Mouse (Mus musculus): ENCODE measurements around the gene Kcnk16. TPM values are rescaled to one million over a fixed set of nuclear protein-coding genes. Genes with fewer than 3 reads are reported as not detected.

The Kcnk16 gene
- total and polyA plus RNA-seq, 2 experiments: not detected

DNA sequence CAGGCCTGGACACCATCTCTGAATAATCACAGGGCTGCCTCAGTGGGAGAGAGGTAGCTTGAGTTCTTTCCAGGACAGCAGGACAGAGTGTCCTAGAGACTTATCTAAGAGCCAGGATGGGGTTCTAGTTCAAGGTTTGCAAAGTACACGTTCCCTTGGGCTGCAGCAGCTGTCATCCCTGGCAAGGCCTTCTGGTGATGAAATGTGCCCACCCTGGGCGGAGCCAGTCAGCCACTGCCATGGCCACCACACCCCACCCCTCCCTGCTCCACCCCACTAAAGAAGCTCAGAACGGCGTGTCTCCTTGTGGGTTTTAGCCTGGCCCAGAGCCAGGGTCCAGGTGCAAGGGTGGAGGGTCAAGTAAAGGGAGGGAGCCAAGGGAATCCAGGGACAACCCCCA, 40.7 kb downstream of the Kcnk16 start:
- no peaks in the 10 kb centered on the region for H3K36me3 ChIP-seq (ENCODE audit: control insufficient read depth, insufficient read depth, low read length)
- H3K4me3 ChIP-seq (ENCODE audit: insufficient read depth, low read depth, low read length): no peak overlapping the region
- 24% methylated on average over 4 of the region's 4 CpGs for WGBS
- TF ChIP-seq CTCF (IDR thresholded peaks at IDR 0.05; ENCODE audit: low read depth, low read length) (no peak), POLR2A (IDR thresholded peaks at IDR 0.05; ENCODE audit: extremely low read depth, insufficient read depth, low read length) (no peak)
- no peaks in the 10 kb centered on the region for H3K79me2 ChIP-seq (ENCODE audit: control insufficient read depth, insufficient read depth, low read length)
- peak overlapping the region; percentile 60; the same call in 1 of the 2 replicates for H3K9ac ChIP-seq (ENCODE audit: low read depth, low read length)
- H3K27me3 ChIP-seq (ENCODE audit: control insufficient read depth, insufficient read depth, low read length): no peaks in the 10 kb centered on the region
- peak overlapping the region; percentile 96 for H3K27ac ChIP-seq (replicated peaks; ENCODE audit: insufficient read depth, low read depth, low read length)
- peaks cover 53% of the 10 kb centered on the region for H3K4me1 ChIP-seq (ENCODE audit: control insufficient read depth, insufficient read depth, low read length)
- DNase-seq (ENCODE audit: extremely low read depth, low read depth, low spot score): peak; percentile 93

DNA sequence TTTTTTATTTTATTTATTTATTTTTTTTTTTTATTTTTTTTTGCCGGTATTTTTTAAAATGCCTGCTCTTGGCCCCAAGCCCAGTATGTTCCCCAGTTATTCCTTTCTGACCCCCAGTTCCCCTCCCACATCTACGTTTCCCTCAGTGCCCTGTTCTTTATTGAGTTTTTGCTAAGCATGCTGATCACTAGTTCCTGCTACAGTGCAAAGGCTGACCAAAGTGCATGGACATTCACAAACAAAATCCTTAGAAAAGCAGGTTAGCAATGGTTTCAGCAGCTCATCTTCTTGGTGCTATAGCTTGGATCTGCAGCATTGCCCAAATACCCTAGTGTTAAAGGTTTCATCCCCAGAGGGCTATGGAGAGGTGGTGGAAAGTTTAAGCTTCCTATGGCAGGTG, 42.0 kb downstream of the Kcnk16 start:
- Histone ChIP-seq H3K27ac (replicated peaks; ENCODE audit: insufficient read depth, low read depth, low read length) (peak overlapping the region; percentile 95), H3K4me3 (ENCODE audit: insufficient read depth, low read depth, low read length) (no peak overlapping the region), H3K36me3 (ENCODE audit: control insufficient read depth, insufficient read depth, low read length) (no peaks in the 10 kb centered on the region), H3K79me2 (ENCODE audit: control insufficient read depth, insufficient read depth, low read length) (no peaks in the 10 kb centered on the region), H3K9ac (ENCODE audit: low read depth, low read length) (no peak overlapping the region; the same call in 1 of the 2 replicates), H3K4me1 (ENCODE audit: control insufficient read depth, insufficient read depth, low read length) (peaks cover 53% of the 10 kb centered on the region), H3K27me3 (ENCODE audit: control insufficient read depth, insufficient read depth, low read length) (no peaks in the 10 kb centered on the region)
- no peak for TF ChIP-seq POLR2A (IDR thresholded peaks at IDR 0.05; ENCODE audit: extremely low read depth, insufficient read depth, low read length)
- TF ChIP-seq CTCF (IDR thresholded peaks at IDR 0.05; ENCODE audit: low read depth, low read length): no peak
- DNase-seq (ENCODE audit: extremely low read depth, low read depth, low spot score): peak; percentile 71
- 11% methylated on average over 2 of the region's 2 CpGs for WGBS

DNA sequence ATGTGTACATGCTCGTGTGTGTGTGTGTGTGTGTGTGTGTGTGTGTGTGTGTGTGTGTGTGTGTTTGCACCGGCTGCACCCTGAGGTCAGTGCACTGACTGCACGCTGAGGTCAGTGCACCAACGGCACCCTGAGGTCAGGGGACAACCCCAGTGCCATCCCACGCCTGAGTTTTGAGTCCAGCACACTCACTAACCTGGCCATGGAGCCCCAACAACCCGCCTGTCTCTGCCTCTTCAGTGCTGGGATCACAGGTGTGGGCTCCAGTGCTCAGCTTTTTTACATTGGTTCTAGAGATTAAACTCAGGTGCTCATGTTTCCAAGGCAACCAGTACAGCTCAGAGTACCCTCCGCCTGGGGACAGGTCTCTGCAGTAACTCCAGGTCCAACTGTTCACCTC, 42.5 kb downstream of the Kcnk16 start:
- peak; percentile 92 for DNase-seq (ENCODE audit: extremely low read depth, low read depth, low spot score)
- peak overlapping the region; percentile 95 for H3K27ac ChIP-seq (replicated peaks; ENCODE audit: insufficient read depth, low read depth, low read length)
- WGBS: 8% methylated on average over 7 of the region's 7 CpGs
- H3K4me1 ChIP-seq (ENCODE audit: control insufficient read depth, insufficient read depth, low read length): peaks cover 52% of the 10 kb centered on the region
- H3K36me3 ChIP-seq (ENCODE audit: control insufficient read depth, insufficient read depth, low read length): no peaks in the 10 kb centered on the region
- TF ChIP-seq POLR2A (IDR thresholded peaks at IDR 0.05; ENCODE audit: extremely low read depth, insufficient read depth, low read length) (no peak), CTCF (IDR thresholded peaks at IDR 0.05; ENCODE audit: low read depth, low read length) (no peak)
- H3K27me3 ChIP-seq (ENCODE audit: control insufficient read depth, insufficient read depth, low read length): no peaks in the 10 kb centered on the region
- H3K9ac ChIP-seq (ENCODE audit: low read depth, low read length): peak overlapping the region; percentile 43
- H3K79me2 ChIP-seq (ENCODE audit: control insufficient read depth, insufficient read depth, low read length): no peaks in the 10 kb centered on the region
- no peak overlapping the region for H3K4me3 ChIP-seq (ENCODE audit: insufficient read depth, low read depth, low read length)

DNA sequence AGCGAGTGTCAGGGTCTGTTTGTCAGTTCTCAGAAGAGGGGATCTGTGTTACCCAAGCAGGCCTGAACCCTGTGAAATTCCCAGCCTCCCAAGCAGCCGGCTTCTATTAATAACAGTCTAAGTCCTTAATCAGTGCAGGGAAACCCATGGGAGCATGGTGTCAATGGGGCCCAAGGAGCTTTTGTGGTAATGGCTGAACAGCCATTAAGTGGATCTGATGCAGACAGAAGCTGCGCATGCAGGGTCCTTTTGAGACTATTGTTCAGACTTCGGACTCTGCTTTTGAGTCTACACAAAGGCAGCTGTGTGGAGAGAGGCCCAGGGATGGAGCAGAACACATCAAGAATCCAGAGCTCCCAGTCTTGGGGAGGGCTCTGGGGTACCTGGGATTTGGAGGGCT, 43.5 kb downstream of the Kcnk16 start:
- Histone ChIP-seq H3K27me3 (ENCODE audit: control insufficient read depth, insufficient read depth, low read length) (no peaks in the 10 kb centered on the region), H3K79me2 (ENCODE audit: control insufficient read depth, insufficient read depth, low read length) (no peaks in the 10 kb centered on the region), H3K4me3 (ENCODE audit: insufficient read depth, low read depth, low read length) (no peak overlapping the region), H3K4me1 (ENCODE audit: control insufficient read depth, insufficient read depth, low read length) (peaks cover 47% of the 10 kb centered on the region), H3K9ac (ENCODE audit: low read depth, low read length) (peak overlapping the region; percentile 6; the same call in 1 of the 2 replicates), H3K36me3 (ENCODE audit: control insufficient read depth, insufficient read depth, low read length) (no peaks in the 10 kb centered on the region), H3K27ac (replicated peaks; ENCODE audit: insufficient read depth, low read depth, low read length) (peak overlapping the region; percentile 91)
- DNase-seq (ENCODE audit: extremely low read depth, low read depth, low spot score): no peak
- no peak for TF ChIP-seq CTCF (IDR thresholded peaks at IDR 0.05; ENCODE audit: low read depth, low read length)
- no peak for TF ChIP-seq POLR2A (IDR thresholded peaks at IDR 0.05; ENCODE audit: extremely low read depth, insufficient read depth, low read length)
- WGBS: 94% methylated on average over 4 of the region's 4 CpGs

DNA sequence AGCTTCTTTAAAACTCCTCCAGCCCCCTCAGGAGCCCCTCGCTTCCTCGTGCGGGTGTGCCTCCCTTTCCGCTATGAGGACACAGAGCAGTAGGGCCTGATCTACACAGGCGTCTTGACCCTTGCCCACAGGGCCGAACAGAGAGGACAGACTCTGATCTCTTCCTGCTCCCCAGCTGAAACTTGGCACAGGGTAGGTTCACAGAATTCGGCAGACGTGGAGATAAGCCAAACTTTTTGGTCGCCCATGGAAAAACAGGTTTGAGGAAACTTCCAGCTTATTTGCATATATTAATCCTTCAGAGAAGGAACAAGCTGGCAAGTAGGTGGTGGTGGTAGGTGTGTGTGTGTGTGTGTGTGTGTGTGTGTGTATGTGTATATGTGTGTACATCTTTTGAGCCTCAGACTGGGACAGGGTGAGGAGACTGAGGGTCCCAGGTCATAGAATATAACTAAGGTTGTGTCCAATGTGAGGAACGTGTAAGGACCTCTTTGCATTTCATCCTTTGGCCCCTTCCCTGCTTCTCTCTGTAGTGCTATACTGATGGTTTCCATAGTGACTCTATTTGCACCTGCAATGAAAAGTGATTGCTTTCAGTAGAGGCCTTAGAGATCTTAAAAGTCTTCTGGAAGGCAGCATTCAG, 44.3 kb downstream of the Kcnk16 start:
- peak overlapping the region; percentile 23; the same call in 1 of the 2 replicates for H3K4me3 ChIP-seq (ENCODE audit: insufficient read depth, low read depth, low read length)
- H3K27ac ChIP-seq (replicated peaks; ENCODE audit: insufficient read depth, low read depth, low read length): peak overlapping the region; percentile 100
- no peaks in the 10 kb centered on the region for H3K27me3 ChIP-seq (ENCODE audit: control insufficient read depth, insufficient read depth, low read length)
- no peaks in the 10 kb centered on the region for H3K79me2 ChIP-seq (ENCODE audit: control insufficient read depth, insufficient read depth, low read length)
- peaks cover 44% of the 10 kb centered on the region for H3K4me1 ChIP-seq (ENCODE audit: control insufficient read depth, insufficient read depth, low read length)
- TF ChIP-seq CTCF (IDR thresholded peaks at IDR 0.05; ENCODE audit: low read depth, low read length) (no peak), POLR2A (IDR thresholded peaks at IDR 0.05; ENCODE audit: extremely low read depth, insufficient read depth, low read length) (no peak)
- 14% methylated on average over 10 of the region's 10 CpGs for WGBS
- no peaks in the 10 kb centered on the region for H3K36me3 ChIP-seq (ENCODE audit: control insufficient read depth, insufficient read depth, low read length)
- peak; percentile 92 for DNase-seq (ENCODE audit: extremely low read depth, low read depth, low spot score)
- H3K9ac ChIP-seq (ENCODE audit: low read depth, low read length): peak overlapping the region; percentile 80

DNA sequence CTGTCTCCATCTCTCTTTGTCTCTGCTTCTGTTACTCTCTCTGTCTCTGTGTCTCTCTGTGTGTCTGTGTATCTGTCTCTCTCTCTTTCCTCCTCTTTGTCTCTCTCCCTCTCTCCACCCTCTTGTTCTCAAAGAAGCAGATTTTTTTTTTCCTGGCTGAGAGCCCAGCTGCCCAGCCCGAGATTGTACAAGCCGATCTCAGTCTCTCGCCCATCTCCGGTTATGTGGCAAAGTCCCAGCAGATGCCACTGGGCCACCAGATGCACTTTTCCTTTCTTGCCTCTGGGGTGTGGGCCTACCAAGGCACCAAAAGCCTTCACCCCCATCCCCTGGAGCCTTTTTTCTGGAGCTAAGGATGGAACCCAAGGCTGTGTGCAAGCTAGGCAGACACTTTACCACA, 44.8 kb downstream of the Kcnk16 start:
- H3K9ac ChIP-seq (ENCODE audit: low read depth, low read length): peak overlapping the region; percentile 80
- WGBS: 18% methylated on average over 4 of the region's 4 CpGs
- no peaks in the 10 kb centered on the region for H3K79me2 ChIP-seq (ENCODE audit: control insufficient read depth, insufficient read depth, low read length)
- TF ChIP-seq POLR2A (IDR thresholded peaks at IDR 0.05; ENCODE audit: extremely low read depth, insufficient read depth, low read length): no peak
- no peak for TF ChIP-seq CTCF (IDR thresholded peaks at IDR 0.05; ENCODE audit: low read depth, low read length)
- no peaks in the 10 kb centered on the region for H3K36me3 ChIP-seq (ENCODE audit: control insufficient read depth, insufficient read depth, low read length)
- peak; percentile 60 for DNase-seq (ENCODE audit: extremely low read depth, low read depth, low spot score)
- peak overlapping the region; percentile 23; the same call in 1 of the 2 replicates for H3K4me3 ChIP-seq (ENCODE audit: insufficient read depth, low read depth, low read length)
- peak overlapping the region; percentile 100 for H3K27ac ChIP-seq (replicated peaks; ENCODE audit: insufficient read depth, low read depth, low read length)
- H3K4me1 ChIP-seq (ENCODE audit: control insufficient read depth, insufficient read depth, low read length): peaks cover 41% of the 10 kb centered on the region
- no peaks in the 10 kb centered on the region for H3K27me3 ChIP-seq (ENCODE audit: control insufficient read depth, insufficient read depth, low read length)

All from liver, adult 2 months (tissue).